Mouse (Mus musculus) embryo, embryonic 10.5 days (tissue): ENCODE data around the gene Tex38.
A peak's percentile ranks its signal among the peaks of the same experiment; 100 is the strongest.

Experiments
- DNase-seq: peaks from one replicate; pipeline ENCODE4 v3.0.0-alpha.2; 2015; ENCODE audit warnings: low spot score

The Tex38 gene

GRCm38 (mm10) chr4:115767647-115768467 is 13.0 kb downstream of the Tex38 start:
- peak; percentile 14 for DNase-seq

- DNase-seq = no peak
Observed at GRCm38 (mm10) chr4:115764581-115764980, 16.2 kb downstream of the Tex38 start.

GRCm38 (mm10) chr4:115761206-115761605 is 19.6 kb downstream of the Tex38 start:
- no peak for DNase-seq

- DNase-seq = no peak
Observed at GRCm38 (mm10) chr4:115754851-115755250, 26.0 kb downstream of the Tex38 start.

- DNase-seq = no peak
Observed at GRCm38 (mm10) chr4:115754101-115754500, 26.7 kb downstream of the Tex38 start.

GRCm38 (mm10) chr4:115749336-115749735 is 31.5 kb downstream of the Tex38 start:
- DNase-seq = no peak

- DNase-seq = no peak
Observed at GRCm38 (mm10) chr4:115748181-115748580, 32.6 kb downstream of the Tex38 start.

GRCm38 (mm10) chr4:115743096-115743495 is 37.7 kb downstream of the Tex38 start:
- DNase-seq = no peak

GRCm38 (mm10) chr4:115742658-115743057 is 38.2 kb downstream of the Tex38 start:
- DNase-seq = no peak

GRCm38 (mm10) chr4:115738481-115738985 is 42.3 kb downstream of the Tex38 start:
- DNase-seq = no peak

- DNase-seq = peak; percentile 99
Observed at GRCm38 (mm10) chr4:115737551-115738041, 43.2 kb downstream of the Tex38 start, which contains the start of gene Efcab14. Gene Efcab14, plus strand, starts transcription at chr4:115737744.

- no peak for DNase-seq
Observed at GRCm38 (mm10) chr4:115734867-115735266, 46.0 kb downstream of the Tex38 start.

GRCm38 (mm10) chr4:115733746-115734145 is 47.1 kb downstream of the Tex38 start:
- DNase-seq = no peak

GRCm38 (mm10) chr4:115732223-115732818 is 48.5 kb downstream of the Tex38 start:
- no peak for DNase-seq

GRCm38 (mm10) chr4:115731588-115732222 is 49.1 kb downstream of the Tex38 start:
- DNase-seq = peak; percentile 84
